Mouse (Mus musculus): ENCODE results near the gene Rangap1. TPM values are rescaled to one million over a fixed set of nuclear protein-coding genes. Genes with fewer than 3 reads are reported as not detected.

Gene Rangap1
- polyA plus RNA-seq, 1 experiment = 26.5 TPM

- no peak for DNase-seq
- TF ChIP-seq POLR2A (IDR thresholded peaks at IDR 0.05; ENCODE audit: borderline replicate concordance, extremely low read depth, low read depth, low read length) (no peak), CTCF (IDR thresholded peaks at IDR 0.05; ENCODE audit: insufficient read depth, low read length) (no peak)
- 6% methylated on average over 41 of the region's 41 CpGs for WGBS
These were observed 51.9 kb downstream of the Rangap1 start for GRCm38 (mm10) chr15:81693366-81693966.

DNA sequence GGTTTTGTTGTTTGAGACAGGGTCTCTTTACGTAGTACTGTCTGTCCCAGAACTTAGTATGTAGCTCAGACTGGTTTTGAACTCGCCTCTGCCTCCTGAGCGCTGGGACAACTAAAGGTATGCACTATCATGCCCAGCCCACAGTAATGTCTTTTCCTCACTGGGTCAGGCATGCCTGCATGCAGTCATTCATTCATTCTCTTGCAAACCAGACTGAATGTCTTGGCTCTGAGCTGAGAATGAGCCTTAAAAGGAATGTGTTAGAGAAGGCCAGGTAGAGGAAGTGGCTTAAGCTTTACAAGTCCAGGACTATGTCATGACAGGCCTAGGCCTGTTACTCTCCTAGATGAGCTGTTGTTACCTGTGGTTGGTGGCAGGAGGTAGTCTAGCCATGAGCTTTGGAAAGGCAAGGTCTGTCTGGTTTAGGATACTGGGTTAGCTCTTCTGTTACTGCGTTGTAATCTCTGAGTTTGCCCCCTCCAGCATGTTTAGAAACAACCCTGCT lies 65.0 kb downstream of the Rangap1 start:
- H3K4me3 ChIP-seq (replicated peaks; ENCODE audit: extremely low read depth, low read depth, low read length) = no peak overlapping the region
- DNase-seq = no peak
- no peaks in the 10 kb centered on the region for H3K4me1 ChIP-seq (ENCODE audit: control insufficient read depth, insufficient read depth, low read length)
- WGBS = 94% methylated on average over 4 of the region's 4 CpGs
- TF ChIP-seq POLR2A (IDR thresholded peaks at IDR 0.05; ENCODE audit: borderline replicate concordance, extremely low read depth, low read depth, low read length) (no peak), CTCF (IDR thresholded peaks at IDR 0.05; ENCODE audit: insufficient read depth, low read length) (no peak)

More at GRCm38 (mm10) chr15:81693366-81693966, 51.9 kb downstream of the Rangap1 start:
- Histone ChIP-seq H3K4me1 (ENCODE audit: control insufficient read depth, insufficient read depth, low read length) (peaks cover 2% of the 10 kb centered on the region; the same call in 1 of the 2 replicates), H3K4me3 (replicated peaks; ENCODE audit: extremely low read depth, low read depth, low read length) (peak overlapping the region; percentile 40)

- DNase-seq = no peak
- 44% methylated on average over 3 of the region's 3 CpGs for WGBS
- TF ChIP-seq CTCF (IDR thresholded peaks at IDR 0.05; ENCODE audit: insufficient read depth, low read length) = no peak
- no peak for TF ChIP-seq POLR2A (IDR thresholded peaks at IDR 0.05; ENCODE audit: borderline replicate concordance, extremely low read depth, low read depth, low read length)
- no peak overlapping the region for H3K4me3 ChIP-seq (replicated peaks; ENCODE audit: extremely low read depth, low read depth, low read length)
- no peaks in the 10 kb centered on the region for H3K4me1 ChIP-seq (ENCODE audit: control insufficient read depth, insufficient read depth, low read length)
These were observed 68.7 kb downstream of the Rangap1 start for GRCm38 (mm10) chr15:81676637-81677036.

- Histone ChIP-seq H3K4me1 (ENCODE audit: control insufficient read depth, insufficient read depth, low read length) (no peaks in the 10 kb centered on the region), H3K4me3 (replicated peaks; ENCODE audit: extremely low read depth, low read depth, low read length) (no peak overlapping the region)
- no peak for DNase-seq
- no peak for TF ChIP-seq POLR2A (IDR thresholded peaks at IDR 0.05; ENCODE audit: borderline replicate concordance, extremely low read depth, low read depth, low read length)
- TF ChIP-seq CTCF (IDR thresholded peaks at IDR 0.05; ENCODE audit: insufficient read depth, low read length) = peak; percentile 59
- 75% methylated on average over 4 of the region's 4 CpGs for WGBS
These were observed 75.1 kb downstream of the Rangap1 start for GRCm38 (mm10) chr15:81670231-81670640.

DNA sequence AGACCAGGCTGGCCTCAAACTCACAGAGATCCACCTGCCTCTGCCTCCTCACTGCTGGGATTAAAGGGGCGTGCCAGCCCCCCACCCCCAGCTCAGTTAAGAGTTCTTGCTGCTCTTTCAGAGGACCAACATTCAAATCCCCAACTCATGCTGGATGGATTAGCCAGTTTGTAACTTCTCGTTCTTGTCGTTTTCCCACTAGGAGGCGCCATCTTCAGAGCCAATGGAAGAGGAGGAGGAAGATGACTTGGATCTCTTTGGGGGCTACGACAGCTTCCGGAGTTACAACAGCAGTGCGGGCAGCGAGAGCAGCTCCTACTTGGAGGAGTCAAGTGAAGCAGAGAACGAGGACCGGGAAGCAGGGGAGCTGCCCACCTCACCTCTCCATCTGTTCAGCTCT lies 78.4 kb downstream of the Rangap1 start:
- H3K4me1 ChIP-seq (ENCODE audit: control insufficient read depth, insufficient read depth, low read length) = peaks cover 3% of the 10 kb centered on the region; the same call in 1 of the 2 replicates
- TF ChIP-seq POLR2A (IDR thresholded peaks at IDR 0.05; ENCODE audit: borderline replicate concordance, extremely low read depth, low read depth, low read length) = no peak
- TF ChIP-seq CTCF (IDR thresholded peaks at IDR 0.05; ENCODE audit: insufficient read depth, low read length) = no peak
- WGBS = 88% methylated on average over 10 of the region's 10 CpGs
- no peak for DNase-seq
- no peak overlapping the region for H3K4me3 ChIP-seq (replicated peaks; ENCODE audit: extremely low read depth, low read depth, low read length)

DNA sequence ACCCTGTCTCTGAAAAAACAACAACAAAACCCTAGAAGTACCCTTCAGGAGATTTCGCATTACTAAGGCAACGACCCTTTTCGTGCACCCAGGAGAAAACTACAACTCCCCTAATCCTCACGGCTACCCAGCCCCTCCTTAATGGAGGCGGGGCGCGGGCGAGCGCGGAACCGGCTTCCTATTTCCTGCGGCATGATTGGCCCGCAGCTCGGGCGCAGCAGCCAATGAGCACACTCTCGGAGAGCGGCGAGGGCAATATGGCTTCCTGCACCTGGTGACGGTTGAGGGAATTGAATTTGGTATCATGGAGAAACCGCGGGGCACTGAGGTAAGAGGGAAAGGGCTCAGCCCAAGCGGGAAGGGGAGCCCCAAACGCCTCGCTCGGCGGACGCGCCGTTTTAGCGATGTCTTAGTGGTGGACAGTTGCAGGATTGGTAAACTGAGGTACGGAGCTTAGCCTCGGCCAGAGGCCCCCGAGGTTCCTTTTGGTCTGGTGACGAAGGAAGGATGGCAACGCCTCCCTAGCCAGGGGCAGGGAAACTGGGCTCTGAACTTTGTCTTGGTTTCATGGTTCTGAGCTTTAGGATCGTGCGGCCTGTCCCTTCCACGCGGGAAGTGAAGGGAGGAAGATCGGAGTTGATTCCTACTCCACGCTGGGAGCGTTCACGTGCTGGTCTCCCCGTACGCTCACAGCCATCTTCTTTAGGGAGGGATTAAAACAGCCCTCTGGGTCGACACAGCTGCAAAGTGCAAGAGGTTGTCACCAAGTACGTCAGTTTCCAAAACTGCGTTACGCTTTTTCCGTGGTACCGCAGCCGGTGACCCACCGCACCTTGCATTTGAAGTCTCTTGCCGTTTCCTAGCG lies 81.4 kb downstream of the Rangap1 start, which contains the start of gene L3mbtl2:
L3mbtl2 (plus strand) TSS at position 193 of the 865 bp plus-strand sequence.
- Histone ChIP-seq H3K4me1 (ENCODE audit: control insufficient read depth, insufficient read depth, low read length) (peaks cover 3% of the 10 kb centered on the region; the same call in 1 of the 2 replicates), H3K4me3 (replicated peaks; ENCODE audit: extremely low read depth, low read depth, low read length) (peak within 1 kb of the TSS; percentile 95)
- under 1% methylated on average over 55 of the region's 55 CpGs for WGBS
- DNase-seq = peak; percentile 86
- TF ChIP-seq POLR2A (IDR thresholded peaks at IDR 0.05; ENCODE audit: borderline replicate concordance, extremely low read depth, low read depth, low read length) = peak; percentile 40; the same call in 1 of the 2 replicates
- no peak for TF ChIP-seq CTCF (IDR thresholded peaks at IDR 0.05; ENCODE audit: insufficient read depth, low read length)

DNA sequence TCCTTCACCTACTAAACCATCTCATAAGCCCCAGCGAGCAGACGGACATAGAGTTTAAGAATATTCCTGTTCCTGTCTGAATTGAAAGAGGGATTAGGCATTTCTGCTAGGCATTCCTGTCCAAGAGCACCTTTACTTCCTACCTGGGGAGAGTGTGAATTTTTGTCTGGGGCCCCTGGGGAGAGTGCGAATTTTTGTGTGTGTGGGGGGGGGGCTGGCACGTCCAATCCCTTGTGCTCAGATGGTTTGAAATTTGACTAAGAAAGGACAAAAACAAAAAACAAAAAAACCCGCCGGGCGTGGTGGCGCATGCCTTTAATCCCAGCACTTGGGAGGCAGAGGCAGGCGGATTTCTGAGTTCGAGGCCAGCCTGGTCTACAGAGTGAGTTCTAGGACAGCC lies 82.0 kb downstream of the Rangap1 start:
- DNase-seq = no peak
- 59% methylated on average over 10 of the region's 10 CpGs for WGBS
- H3K4me1 ChIP-seq (ENCODE audit: control insufficient read depth, insufficient read depth, low read length) = peaks cover 3% of the 10 kb centered on the region; the same call in 1 of the 2 replicates
- no peak overlapping the region for H3K4me3 ChIP-seq (replicated peaks; ENCODE audit: extremely low read depth, low read depth, low read length)
- TF ChIP-seq CTCF (IDR thresholded peaks at IDR 0.05; ENCODE audit: insufficient read depth, low read length) (no peak), POLR2A (IDR thresholded peaks at IDR 0.05; ENCODE audit: borderline replicate concordance, extremely low read depth, low read depth, low read length) (no peak)

DNA sequence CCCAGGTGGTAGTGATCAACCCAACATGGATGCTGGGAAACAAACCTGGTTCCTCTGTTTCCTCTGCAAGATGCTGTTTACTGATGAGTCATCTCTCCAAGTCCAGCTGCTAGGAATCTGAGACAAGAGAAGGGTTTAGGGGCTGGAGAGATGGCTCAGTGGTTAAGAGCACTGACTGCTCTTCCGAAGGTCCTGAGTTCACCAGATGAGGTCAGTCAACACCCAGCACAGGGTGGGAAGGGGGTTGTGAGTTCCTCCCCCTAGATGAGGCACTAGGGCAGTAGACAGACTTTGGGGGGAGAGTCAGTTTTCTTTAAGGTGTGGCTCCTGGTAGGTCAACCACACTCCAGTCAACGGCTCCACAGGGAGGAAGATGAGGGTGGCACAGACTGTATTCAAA lies 83.6 kb downstream of the Rangap1 start:
- DNase-seq = no peak
- Histone ChIP-seq H3K4me3 (replicated peaks; ENCODE audit: extremely low read depth, low read depth, low read length) (no peak overlapping the region), H3K4me1 (ENCODE audit: control insufficient read depth, insufficient read depth, low read length) (peaks cover 3% of the 10 kb centered on the region; the same call in 1 of the 2 replicates)
- TF ChIP-seq POLR2A (IDR thresholded peaks at IDR 0.05; ENCODE audit: borderline replicate concordance, extremely low read depth, low read depth, low read length) = no peak
- TF ChIP-seq CTCF (IDR thresholded peaks at IDR 0.05; ENCODE audit: insufficient read depth, low read length) = no peak
- whole genome bisulfite sequencing = 92% methylated on average over 2 of the region's 2 CpGs

Other genes starting within 250 kb of the Rangap1 start
- gene Ep300, start 160.2 kb downstream of the Rangap1 start, polyA plus RNA-seq (2012; rRNA removed) = 26.4 and 32.4 TPM in 2 replicates
- 11.7 and 16.9 TPM in 2 replicates for gene L3mbtl2, start 81.6 kb downstream of the Rangap1 start, polyA plus RNA-seq (2012; rRNA removed)
- 3.5 and 6.5 TPM in 2 replicates for gene Chadl, start 48.2 kb downstream of the Rangap1 start, polyA plus RNA-seq (2012; rRNA removed)
- gene Zc3h7b, start 473 bp downstream of the Rangap1 start, polyA plus RNA-seq (2012; rRNA removed) = 47.5 and 52.4 TPM in 2 replicates
- gene Tef, start 56.9 kb upstream of the Rangap1 start, polyA plus RNA-seq (2012; rRNA removed) = 95.4 and 99.7 TPM in 2 replicates
- gene Tob2, start 113.3 kb upstream of the Rangap1 start, polyA plus RNA-seq (2012; rRNA removed) = 35.8 and 39.0 TPM in 2 replicates
- 23.6 and 34.4 TPM in 2 replicates for gene Phf5a, start 126.4 kb upstream of the Rangap1 start, polyA plus RNA-seq (2012; rRNA removed)
- 147 and 242 TPM in 2 replicates for gene Aco2, start 126.8 kb upstream of the Rangap1 start, polyA plus RNA-seq (2012; rRNA removed)
- 7.7 and 11.8 TPM in 2 replicates for gene Polr3h, start 180.7 kb upstream of the Rangap1 start, polyA plus RNA-seq (2012; rRNA removed)
- gene Csdc2, start 191.2 kb upstream of the Rangap1 start, polyA plus RNA-seq (2012; rRNA removed) = 8.0 and 9.7 TPM in 2 replicates
- gene Pmm1, start 215.4 kb upstream of the Rangap1 start, polyA plus RNA-seq (2012; rRNA removed) = 35.6 and 41.0 TPM in 2 replicates
- not detected in 2 replicates for gene 1700029P11Rik, start 235.0 kb upstream of the Rangap1 start, polyA plus RNA-seq (2012; rRNA removed)
- gene Xrcc6, start 242.3 kb upstream of the Rangap1 start, polyA plus RNA-seq (2012; rRNA removed) = 11.5 and 13.3 TPM in 2 replicates